Mouse (Mus musculus) urinary bladder, postnatal 10 days (tissue): ENCODE measurements around the gene Dnah7c.
"Not testable (repeated sequence)": the region's sequence is repeated elsewhere in the genome, so short reads cannot be mapped to it uniquely, and the experiment has no call there.

ENCODE experiments used
- DNase-seq: peaks from one replicate; pipeline ENCODE4 v3.0.0; 2022; ENCODE audit warnings: low spot score

Dnah7c gene

DNA sequence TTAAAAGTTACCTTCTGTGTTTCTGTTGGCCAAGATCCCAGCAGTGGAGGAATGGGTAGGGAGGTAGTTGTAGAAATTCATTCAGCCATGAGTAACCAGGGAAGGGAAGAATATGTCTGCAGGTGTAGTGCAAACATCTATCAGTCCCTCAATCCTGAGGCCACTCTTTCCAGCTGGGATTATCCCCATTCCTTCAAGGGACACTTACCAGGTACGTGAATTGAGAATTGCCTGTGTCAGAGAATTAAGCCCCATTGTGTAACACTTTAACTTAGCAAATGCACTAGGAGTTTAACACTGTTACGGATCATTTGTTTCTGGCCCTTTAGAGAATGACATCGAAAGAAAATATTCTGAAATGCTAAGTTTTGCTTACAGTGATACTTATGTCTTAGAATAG, 304.3 kb downstream of the Dnah7c start:
- DNase-seq: not testable (repeated sequence)

DNA sequence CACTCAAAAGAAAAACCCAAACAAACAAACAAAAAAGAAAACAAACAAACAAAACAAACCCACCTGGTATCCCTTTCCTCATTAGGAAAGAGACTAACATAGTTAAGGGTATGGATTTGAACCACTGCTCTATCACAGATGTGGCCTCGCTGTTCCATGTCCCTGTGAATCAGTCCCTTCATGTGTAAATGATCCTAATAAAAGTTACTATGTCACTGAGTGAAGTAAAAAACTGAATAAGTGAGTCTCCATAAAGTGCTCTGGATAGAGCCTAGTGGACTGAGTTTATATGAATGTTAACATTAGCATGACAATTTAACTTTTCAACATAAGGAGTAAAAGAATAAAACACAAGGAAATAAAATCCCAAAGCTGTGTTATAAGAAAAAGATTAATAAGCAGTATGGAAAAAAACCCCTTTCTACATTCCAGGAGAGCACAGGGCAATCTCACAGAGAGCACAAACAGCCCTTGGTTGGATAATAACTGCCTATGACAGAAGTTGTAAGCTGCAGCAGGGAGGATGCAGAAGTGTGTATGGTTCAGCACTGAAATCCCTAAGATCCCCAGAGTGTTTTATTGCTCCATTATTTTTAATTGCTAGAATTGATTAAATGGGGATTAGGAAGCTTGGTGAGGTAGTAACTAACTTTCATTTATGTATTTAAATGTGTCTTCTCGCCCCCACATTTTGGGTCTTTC, 308.2 kb downstream of the Dnah7c start:
- not testable (repeated sequence) for DNase-seq

DNA sequence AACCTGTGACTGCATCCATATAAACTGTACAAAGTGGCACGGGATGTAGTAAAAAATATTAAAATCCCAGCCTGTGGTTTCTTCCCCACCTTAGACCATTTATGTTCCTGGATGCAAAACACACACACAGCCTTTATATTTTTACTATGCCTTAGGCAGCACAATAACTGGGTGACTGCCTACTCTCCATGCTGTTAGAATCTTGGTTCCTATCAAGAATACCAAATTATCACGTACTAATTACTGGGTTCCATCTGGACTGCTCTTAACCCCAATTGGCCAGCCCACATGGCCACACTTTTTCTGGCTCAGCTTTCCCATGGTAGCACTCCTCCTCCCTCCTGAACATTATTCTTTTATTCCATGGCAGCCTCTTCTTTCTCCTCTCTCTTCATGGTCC, 309.1 kb downstream of the Dnah7c start:
- not testable (repeated sequence) for DNase-seq

DNA sequence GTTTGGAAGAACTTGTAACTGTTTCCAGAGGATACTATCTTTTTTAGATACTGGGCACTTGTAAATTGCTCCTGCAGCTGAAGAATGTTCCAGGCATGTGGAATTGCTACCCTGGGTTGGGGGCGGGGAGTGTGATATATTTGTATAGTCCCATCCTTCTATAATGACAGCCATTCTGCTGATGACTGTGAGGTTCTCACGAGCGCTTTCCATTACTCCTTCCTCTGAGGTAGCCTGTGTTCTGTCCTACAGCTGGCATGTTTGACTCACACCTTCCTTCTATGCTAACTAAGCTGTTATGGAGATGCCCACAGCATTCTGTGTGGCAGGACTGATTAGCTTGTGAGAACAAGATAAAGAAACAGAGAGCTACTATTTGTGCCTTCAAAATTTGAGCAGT, 339.2 kb downstream of the Dnah7c start:
- DNase-seq: not testable (repeated sequence)

DNA sequence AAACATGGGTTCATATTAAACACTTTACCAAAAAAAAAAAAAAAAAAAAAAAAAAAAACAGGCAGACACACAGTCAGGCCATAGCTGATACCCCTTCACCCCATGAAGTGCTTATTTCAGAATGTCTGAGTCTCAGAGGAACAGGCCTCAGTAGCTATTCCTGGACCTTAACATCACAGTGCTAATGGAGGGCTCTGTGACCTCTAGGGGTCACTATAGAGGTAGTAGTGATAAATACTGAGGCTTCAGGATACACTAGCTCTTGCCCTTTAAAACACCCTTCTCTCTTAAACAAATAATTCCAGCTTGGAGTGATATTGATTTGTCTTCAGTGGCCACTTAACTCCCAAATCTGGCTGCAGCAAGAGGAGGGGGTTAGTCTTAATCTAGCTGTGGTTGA, 343.9 kb downstream of the Dnah7c start:
- not testable (repeated sequence) for DNase-seq

DNA sequence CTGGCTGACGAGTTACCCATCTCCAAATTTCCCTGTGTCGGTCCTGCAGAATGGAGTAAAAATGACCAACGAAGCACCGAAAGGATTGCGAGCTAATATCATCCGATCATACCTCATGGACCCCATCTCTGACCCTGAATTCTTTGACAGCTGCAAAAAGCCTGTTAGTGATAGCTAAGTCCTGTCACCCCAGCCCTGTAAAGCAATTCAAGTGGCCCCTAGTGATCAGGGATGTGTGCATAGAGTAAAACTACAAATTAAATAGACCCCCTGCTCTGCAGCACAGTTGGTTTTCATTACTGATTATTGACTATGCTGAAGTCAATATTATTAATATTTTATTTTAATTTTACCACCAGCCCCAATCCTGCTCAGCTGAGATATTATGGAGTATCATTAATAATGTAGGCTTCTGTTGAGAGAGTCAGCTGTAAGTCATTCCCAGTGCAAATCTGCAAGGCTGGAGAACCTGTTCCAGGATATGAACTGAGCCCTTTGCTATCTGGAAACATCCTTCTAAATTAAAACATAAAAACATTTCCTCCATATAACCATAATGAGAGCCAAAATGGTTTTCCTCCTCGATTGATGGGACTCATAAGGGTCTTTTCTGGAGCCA, 344.8 kb downstream of the Dnah7c start:
- not testable (repeated sequence) for DNase-seq

DNA sequence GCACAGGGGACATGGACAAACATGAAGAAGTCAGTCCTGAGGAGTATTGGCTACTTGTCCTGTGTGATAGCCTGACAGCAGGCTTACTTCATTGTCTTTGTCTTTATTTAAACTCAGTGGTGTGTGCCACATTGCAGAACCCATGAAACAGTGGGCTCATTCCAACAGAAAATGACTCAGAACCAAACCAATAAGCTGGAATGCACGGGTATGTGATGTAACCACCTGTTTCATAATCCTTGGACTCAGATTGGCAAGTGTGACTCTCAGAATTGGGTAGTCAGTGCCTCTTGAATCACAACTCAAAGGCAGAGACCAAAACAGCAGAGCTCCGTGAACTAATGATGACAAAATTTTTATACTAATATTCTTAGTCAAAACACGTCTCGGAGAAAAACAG, 356.8 kb downstream of the Dnah7c start:
- not testable (repeated sequence) for DNase-seq

DNA sequence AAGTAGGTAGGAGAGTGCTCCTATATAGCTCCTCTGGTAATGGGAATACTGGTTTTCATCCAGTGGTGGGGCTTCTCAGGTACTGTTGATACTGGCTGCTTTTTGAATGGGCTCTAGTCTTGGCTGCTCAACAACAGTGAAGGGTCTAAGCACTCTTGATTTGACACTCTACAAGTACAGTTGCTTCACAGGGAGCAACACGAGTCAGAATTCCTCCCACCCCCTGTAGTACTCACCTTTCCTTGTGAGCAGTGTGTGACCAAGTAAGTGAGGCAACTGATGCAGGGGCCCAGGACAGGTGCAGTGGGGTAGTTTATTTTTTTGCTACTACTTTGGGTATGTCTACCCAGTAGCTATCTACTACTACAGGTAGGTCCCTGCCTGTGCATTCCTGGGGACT, 379.7 kb downstream of the Dnah7c start:
- no peak for DNase-seq

DNA sequence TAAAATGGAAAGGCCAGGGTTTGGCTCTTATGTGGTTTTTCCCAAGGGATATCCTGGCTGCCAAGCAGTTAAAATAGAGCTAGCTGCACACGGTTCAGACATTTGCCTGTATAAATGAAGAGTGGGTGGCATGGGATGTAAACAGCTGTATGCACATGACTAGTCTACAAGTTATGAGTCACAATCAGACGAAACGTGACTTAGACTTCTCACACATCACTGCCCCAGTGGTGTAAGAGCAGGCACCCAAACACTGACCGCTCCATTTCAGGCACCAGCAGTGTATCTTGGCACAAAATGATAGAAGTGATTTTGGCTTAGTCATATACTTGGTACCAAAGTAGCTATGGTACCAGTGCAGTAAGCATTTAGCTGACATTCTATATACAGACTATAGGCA, 383.2 kb downstream of the Dnah7c start:
- not testable (repeated sequence) for DNase-seq

DNA sequence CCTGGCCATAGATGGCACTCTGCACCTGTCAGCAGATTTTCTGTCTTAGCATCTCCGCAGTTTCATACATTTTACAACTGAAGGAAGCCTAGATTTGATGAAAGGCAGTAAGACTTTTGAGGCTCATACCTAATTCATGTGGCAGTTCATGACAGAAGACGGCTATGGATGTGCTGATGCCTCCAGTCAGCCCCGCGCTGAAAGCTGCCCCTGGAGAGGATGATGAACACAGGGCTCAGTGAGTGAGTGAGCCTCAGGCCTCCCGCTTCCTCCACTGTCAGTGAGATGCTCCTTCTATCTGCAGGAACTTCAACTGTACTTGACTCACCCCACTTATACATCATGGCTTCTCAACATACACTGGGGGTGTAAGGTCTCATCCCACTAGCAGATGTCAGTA, 392.5 kb downstream of the Dnah7c start:
- DNase-seq: no peak

DNA sequence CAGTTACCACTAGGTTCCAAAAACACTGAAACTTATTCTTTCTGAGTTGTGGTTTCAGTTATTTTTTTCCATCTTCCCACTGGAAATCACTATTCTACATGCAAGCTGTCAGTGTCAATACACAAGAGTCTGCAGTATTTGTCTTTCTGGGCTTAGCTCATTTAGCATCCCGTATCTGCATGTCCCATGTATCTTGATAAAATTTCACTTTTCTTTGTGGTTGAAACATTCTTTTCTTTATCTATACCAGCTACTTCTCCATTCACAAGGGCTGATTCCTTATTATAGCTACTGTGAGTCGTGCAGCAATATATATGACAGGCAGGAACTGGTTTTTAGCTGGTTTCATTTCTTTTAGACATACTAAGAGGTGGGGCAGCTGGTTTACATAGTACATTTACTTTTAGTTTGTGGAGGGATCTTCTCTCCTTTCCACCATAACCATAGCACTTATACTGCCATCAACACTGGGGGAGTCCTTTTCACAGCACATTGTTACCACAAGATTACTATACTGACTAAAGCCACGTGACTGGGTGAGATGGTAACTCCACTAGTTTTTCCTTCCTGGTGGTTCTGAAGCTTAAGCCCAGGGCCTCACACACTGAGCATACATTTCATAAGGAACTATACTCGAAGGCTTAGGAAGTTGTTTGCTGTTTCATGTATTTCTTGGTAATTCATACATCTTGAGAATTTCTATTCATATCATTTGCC, 397.0 kb downstream of the Dnah7c start:
- no peak for DNase-seq

DNA sequence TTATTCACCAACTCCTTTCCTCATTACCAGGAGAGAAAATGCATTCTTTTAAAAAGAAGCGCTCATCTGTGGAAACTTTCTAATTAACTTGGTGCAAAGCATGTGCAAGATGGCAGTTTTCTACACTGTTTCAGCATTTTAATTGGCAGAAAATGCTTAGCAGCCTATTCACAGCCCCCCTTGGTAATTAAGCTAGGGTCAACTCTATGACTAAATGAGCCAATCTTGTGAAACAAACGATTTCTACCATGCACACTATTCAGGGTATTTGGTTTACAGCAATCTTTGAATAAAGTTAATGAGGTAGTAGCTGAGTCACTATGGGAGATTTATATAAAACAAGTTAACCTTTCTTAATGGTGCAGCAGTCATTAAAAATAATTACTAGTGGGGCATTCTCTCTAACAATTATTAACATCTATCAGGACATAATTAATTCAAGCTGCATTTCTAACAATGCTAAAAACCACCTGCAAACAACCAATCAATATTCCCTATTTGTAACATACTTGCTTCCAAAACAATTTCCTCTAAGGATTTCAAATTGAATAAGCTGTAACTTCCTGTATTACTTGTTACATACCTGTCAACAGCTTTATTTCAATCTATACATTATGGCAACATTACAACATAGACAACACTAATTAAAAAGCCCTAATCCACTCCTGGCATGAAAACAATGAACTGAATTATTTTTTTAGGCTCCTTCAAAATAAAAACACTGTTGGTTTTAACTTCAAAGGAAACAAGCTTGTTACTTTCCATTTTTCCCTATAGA, 404.9 kb downstream of the Dnah7c start:
- DNase-seq: no peak

DNA sequence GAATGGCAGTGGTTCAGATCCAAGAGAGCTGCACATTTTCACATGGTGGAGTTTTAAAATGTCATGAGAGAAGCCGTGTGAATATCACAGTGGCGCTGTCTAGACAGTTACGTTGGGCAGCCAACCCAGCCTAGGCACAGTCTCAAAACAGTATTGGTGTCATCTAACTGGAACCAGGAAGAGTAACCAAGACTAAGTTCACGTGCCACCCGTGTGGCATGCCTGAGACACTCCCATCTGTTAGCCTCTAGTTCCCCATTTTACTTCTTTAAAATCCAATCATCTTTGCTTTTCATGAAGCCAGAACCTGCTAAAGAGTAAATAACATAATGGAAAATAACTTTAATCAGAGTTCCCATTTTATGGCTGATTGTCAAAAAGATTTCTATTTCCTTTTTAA, 406.5 kb downstream of the Dnah7c start:
- DNase-seq: no peak

DNA sequence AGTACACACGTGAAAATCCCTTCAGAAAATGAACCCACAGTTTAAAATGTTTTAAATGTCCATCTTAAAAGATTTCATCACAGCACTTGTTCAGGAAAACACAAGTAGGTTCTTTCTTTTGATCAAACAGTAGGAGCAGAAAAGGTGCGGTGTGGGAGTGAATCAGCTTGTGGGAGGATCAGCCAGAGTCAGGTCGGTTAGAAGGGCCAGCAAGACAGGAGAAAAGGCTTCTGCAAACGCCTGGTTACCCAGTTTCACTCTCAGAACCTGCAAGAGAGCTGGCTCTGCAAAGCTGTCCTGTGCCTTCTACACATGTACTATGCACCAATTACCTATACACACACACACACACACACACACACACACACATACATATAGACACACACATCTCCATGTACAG, 418.0 kb downstream of the Dnah7c start:
- DNase-seq: no peak

DNA sequence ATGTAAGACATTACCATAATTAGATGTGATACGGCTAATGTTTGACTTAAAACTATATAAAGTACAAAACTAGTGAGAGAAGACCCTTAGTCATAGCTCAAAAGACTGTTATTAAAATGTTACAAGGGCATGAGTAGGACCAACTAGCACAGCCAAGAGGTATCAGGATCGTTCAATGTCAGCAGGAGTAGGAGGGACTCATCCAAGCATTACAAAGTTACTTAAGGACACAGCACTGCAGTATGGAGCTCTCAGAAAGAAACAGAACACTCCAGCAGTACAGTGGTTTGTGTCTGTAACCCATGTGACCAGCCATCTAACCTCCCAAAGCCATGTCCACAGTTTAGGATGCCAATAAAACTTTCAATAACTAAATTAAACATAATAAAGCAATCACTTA, 418.9 kb downstream of the Dnah7c start:
- no peak for DNase-seq

DNA sequence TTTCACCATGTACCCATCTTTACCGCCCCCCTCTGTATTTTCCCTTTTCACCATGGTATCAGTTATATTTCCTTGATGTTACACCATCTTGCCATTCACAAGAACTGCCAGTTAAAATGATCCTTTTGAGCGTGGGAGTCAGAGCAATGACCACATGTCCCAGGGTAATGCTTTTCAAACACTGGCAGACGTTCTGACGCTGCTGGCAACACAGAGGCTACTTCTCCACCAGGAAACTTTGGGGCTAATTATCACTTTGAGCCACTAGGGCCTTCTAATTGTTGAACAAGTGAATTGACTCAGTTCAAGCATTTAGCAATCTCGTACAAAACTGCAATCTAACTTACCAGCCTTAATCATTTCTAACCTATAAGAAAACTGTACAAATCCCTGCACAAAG, 419.8 kb downstream of the Dnah7c start:
- no peak for DNase-seq

DNA sequence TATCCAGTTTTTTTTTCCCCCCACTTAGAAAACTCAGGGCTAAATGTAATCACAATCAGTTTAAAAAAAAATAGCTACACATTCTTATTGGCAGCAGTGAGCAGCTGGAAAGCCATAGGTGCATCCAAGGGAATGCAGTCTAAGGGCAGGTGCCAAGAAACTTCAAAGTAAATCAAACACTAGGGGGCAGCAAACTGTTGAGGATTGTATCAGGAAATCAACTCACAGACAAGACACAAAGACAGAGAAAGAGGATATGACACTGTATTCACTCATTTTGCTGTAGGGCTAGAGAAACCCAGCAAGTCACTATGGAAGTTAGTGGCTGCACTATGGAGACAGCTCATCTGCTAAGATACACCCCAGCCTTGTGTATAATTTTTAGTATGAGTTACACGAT, 424.4 kb downstream of the Dnah7c start:
- no peak for DNase-seq

DNA sequence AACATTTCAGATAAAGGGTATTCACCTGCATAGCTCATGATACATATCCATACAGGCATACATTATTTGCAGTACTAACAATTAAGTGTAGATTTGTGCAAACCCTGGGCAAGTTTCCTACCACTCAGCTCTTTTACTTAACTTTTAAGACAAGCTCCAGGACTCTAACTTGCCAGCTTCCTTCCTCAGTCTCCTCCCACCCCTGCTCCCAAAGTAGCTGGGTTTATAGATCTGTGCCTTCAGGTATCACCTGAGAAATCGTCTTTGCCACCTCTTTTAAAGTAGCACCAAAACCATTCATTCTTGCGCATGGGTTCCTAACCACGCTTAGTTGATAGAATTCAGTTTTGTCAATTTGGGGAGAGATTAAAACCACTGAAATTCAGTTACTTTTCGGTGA, 426.2 kb downstream of the Dnah7c start:
- DNase-seq: no peak

DNA sequence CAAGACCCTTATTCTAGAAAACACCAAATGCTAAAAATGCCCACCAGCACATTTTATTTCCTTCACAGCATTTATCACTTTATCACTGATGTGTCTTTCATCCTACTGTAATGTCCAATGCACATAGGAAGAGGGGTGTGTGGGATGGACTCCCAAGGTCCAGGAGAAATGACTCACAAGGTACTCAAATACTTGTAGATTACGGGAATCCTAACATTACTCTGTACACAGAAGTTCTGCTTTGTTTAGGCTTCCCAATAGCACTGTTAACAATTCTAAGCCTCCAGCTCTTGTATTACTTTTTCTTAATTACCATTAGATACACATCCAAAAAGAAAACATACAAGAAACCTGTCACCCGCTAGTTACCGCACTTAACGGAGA, 426.8 kb downstream of the Dnah7c start:
- DNase-seq: no peak

DNA sequence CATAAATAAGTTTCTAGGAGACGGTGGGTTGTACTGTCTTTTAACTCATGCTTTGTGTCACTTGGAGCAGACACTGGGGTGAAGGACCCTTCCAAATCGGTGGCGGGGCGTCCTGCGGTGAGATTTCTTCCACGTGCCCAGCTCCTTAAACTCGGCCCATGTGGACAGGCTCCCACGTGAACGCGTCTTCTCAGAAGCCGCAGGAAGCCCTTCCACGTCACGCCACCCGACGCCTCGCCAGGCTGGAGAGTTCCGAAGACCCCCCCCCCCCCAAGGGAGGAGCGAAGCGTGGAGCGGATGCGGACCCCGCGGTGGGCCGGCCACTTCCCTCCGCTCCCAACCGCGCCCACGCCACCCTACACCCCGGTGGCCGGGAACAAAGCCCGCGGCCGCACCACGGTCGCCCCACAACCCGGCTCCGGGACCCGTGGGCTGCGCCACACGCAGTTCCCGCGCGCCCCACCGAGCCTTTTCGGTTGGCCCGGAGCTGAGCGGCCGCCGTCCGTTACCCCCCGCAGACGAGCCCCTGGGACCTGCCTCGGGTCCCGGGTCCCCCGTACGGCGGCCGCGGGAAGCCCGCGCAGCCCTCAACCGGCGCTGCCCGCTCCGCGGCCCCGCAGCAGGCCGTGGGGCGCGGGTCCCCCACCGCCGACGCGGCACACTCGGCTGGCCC, 427.3 kb downstream of the Dnah7c start:
- DNase-seq: peak; percentile 29

DNA sequence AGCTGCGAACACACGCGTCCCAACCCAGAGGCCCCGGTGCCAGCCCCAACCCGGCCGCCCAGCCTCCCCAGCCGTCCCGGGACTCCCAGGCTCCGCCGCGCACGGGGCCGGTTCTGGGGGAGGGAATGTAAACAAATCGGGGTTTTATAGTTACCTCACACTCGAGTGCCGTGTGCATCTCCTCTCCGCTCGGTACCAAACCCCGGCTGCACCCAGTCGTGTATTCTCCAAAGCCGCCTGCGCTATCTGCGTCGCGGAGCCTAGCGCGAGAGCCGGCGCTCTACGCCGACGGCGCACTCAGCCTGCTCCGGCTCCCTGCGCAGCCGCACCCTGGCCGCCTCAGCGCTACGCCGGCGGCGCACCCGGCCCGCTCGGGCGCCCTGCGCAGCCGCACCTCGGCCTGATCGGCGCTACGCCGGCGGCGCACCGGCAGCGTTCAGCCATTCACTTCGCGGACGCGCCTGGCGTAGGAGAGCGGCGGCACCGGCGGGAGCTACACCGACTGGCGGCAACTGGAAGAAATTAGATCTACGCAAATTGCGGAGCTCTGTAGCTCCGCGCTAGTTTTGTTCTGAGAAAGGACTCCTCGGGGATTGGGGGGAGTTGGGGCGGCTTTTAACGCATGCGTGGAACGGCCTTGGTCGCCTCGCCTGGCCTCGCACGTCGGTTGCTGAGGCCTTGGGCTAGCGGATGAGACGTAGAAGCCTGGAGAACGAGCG, 428.1 kb downstream of the Dnah7c start:
- peak; percentile 93 for DNase-seq
